Mouse (Mus musculus) G1E (cell line): Measurements from ENCODE around the gene Apbb1ip.

Experiments
- CTCF ChIP-seq: IDR thresholded peaks from 2 replicates; pipeline ENCODE4 v1.5.1; 2012; ENCODE audit warnings: low read depth, low read length, inconsistent platforms, mixed read lengths
- POLR2AphosphoS5 ChIP-seq: IDR thresholded peaks from 2 replicates; pipeline ENCODE4 v1.6.1; 2012; ENCODE audit warnings: low read depth, low read length, inconsistent platforms; ENCODE audit not compliant: insufficient replicate concordance
- TAL1 ChIP-seq: conservative IDR thresholded peaks from 2 replicates; pipeline ENCODE4 v1.6.1; 2012; ENCODE audit warnings: low read depth, low read length, inconsistent platforms, mixed read lengths

DNA sequence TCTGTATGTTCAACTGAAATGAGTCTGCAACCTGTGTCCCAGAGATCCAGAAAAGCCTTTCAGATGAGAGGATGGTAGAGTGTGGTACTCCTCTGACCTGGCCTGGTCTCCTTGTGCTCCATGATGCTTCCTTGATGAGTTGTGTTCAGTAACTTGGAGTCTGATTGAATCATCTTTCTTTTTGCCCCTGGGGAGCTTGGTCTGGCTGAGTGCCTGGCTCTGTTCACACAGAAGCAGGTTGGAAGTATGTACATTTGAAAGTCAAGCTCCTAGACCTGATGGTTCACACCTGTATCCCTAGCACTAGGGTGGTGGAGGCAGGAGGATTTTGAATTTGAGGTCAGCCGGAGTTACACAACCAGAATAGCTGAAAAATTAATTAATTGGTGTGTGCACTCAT, 32.7 kb downstream of the Apbb1ip start:
- TF ChIP-seq CTCF (no peak), POLR2AphosphoS5 (no peak), TAL1 (no peak)
